Mouse (Mus musculus) activated CD4-positive, CD25-positive, alpha-beta regulatory T cell, adult 4 months (primary cell): ENCODE measurements around the gene Shd. TPM values are rescaled to one million over a fixed set of nuclear protein-coding genes. Genes with fewer than 3 reads are reported as not detected.

ENCODE experiments used
- ATAC-seq: one replicate; pipeline ENCODE4 v1.8.0; 2017
- polyA plus RNA-seq, 2 experiments: library from polyadenylated mRNA; unstranded; fragments of 100-300 nt; shearing (Covaris generic); gene quantifications; one replicate each; pipeline ENCODE4 v1.2.1; 2017

Shd gene
- polyA plus RNA-seq, 2 experiments from 2014 or later: not detected

DNA sequence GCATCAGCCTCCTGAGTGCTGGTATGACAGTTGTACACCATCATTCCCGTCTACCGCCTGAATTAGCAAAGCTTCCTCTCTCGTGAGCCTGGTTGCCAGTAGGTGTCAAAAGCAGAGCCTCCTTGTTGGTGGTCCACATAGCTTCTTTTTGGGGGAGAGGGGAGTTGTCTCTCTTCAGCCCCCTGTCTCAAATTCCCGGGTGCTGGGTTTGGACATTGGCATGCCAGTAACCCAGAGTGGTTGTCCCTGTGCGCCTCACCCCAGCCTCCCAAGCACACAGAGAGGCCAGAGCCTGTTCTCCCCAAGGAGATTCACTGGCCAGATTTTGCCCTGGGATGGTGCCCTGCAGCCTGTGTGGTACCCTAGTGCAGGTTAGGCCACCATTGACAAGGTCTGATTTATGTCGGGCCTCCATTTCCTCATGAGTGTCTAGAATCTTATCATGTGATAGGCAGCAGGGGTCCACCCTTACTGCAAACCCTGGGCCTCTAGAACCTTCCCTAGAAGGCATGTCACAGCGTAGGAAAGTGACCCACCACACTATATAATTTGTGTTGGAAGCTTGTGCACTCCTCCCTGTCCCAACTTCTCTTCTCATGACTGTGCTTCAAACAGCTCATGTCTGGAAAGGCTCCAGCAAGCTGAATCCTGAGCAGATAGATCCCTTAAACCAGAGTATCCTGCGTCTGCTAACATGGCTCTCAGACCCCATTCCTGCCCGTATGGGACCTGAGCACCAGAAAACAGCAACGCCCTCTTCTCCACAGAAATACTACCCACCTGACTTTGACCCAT is 10.1 kb upstream of the Shd start:
- ATAC-seq: no peak

- ATAC-seq: no peak
Observed at GRCm38 (mm10) chr17:55960791-55961190, 9.5 kb upstream of the Shd start.

DNA sequence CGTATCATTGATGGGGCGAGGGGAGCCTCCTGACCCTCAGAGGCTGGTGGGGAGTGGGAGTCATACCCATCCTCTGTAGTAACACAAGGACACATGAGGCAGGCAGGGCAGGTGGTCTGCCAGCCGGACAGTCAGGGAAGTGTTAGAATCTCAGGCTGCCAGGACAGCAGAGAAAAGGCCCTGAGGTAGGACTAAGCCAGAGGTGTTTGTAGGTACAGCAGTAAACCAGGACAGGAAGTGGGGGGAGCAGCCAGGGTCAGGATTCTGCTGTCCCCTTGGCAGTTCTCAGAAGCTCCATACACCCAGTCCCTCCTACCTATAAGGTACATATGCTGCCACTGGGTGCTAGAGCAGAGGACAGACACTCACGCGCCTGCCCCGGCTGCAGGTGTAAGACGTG is 8.6 kb upstream of the Shd start:
- ATAC-seq: no peak

GRCm38 (mm10) chr17:55963171-55963570 is 7.1 kb upstream of the Shd start:
- ATAC-seq: no peak

DNA sequence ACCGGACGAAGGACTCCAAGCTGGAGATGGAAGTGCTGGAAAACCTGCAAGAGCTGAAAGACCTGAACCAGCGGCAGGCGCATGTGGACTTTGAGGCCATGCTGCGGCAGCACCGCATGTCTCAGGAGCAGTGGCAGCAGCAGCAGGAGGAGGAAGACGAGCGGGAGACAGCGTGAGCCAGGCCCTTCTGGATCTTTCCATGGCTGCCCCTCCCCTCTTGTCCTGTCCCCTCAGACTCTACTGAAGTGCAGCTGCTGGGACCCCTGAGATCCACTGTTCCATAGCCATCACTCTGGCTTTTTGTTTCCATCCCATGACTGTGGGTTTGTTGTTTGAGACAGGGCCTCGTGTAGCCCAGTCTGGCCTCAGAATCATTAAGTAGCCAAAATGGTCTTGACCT is 5.8 kb upstream of the Shd start:
- ATAC-seq: no peak

GRCm38 (mm10) chr17:55964996-55965395 is 5.3 kb upstream of the Shd start:
- no peak for ATAC-seq

DNA sequence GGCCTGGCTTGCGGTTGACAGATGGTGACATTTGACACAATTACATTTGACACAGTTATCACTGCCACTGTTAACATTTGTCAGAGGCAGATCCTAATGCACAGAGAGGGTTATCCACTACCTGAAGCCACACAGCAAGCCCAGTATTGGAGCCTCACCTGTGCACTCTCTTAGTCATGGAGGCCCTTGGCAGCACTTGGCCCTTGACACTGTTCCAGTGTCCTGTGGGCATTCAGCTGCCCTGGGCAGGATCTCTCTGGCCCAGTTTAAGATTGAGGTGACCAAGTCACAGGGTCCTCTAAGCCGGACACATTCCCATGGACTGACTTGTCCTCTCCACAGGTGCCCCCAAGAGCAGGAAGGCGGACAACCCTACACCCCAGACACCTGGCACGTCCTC is 3.1 kb upstream of the Shd start:
- ATAC-seq: no peak

- no peak for ATAC-seq
Observed at GRCm38 (mm10) chr17:55968210-55968609, 2.1 kb upstream of the Shd start.

DNA sequence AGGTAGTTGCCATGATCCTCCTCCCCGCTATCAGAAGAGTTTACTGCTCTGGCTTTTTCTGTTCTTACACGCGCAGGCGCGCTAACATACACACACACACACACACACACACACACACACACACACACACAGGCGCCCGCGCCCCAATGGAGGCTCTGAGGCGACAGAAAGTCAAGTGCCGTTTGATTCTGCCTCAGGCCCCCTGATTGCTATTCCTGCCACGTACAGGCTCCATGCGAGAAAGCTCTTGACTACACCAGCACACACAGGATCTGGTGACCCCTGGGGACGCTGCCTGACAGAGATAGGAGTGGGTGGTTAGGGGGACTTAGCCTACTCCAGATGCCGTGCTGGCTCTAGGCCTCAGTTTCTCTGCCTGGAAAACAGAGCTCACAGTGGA is 707 bp upstream of the Shd start:
- ATAC-seq: no peak

DNA sequence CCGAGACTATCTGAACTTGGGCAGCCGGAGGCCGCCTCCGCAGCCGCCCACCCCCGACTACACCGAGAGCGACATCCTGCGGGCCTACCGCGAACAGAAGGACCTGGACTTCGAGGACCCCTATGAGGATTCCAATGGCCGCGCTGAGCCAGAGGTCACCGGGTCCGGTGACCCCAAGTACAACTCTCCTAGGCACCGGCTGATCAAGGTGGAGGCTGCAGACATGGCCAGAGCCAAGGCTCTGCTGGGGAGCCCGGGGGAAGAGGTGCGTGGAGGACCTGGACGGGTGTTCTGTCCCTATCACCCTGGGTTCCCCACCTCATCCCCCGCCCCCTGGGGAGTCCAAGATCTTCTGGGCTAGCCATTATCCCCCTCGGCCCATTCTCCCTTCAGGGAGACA is 1.2 kb downstream of the Shd start:
- no peak for ATAC-seq

DNA sequence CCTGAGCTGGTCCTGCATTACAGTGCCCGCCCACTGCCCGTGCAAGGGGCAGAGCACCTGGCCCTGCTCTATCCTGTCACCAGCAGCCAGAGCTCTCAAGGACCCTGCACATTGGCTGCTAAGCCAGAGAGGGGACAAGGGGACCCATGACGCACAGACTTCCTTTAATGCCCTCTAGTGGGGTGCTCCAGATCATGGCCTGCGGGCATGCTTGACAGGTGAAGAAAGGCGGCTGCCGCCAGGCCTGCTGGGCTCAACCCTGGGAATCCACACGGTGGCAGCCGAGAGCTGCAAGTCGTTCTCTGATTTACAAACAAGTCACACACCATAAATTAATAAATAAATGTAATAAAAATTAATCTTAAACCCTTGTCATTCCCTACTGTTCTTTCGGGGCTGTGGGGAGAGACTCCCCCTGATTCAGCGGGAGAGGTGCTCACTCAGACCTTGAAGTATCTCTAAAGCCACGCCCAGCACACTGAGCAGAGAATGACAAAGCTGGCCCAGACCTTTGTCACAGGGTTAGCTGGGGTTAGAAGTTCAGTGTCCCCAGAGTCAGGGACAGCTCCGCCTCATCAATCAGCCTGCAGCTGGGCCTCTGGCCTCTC is 6.1 kb downstream of the Shd start:
- ATAC-seq: peak; percentile 78

- ATAC-seq: no peak
Observed at GRCm38 (mm10) chr17:55977301-55977700, 7.0 kb downstream of the Shd start.

DNA sequence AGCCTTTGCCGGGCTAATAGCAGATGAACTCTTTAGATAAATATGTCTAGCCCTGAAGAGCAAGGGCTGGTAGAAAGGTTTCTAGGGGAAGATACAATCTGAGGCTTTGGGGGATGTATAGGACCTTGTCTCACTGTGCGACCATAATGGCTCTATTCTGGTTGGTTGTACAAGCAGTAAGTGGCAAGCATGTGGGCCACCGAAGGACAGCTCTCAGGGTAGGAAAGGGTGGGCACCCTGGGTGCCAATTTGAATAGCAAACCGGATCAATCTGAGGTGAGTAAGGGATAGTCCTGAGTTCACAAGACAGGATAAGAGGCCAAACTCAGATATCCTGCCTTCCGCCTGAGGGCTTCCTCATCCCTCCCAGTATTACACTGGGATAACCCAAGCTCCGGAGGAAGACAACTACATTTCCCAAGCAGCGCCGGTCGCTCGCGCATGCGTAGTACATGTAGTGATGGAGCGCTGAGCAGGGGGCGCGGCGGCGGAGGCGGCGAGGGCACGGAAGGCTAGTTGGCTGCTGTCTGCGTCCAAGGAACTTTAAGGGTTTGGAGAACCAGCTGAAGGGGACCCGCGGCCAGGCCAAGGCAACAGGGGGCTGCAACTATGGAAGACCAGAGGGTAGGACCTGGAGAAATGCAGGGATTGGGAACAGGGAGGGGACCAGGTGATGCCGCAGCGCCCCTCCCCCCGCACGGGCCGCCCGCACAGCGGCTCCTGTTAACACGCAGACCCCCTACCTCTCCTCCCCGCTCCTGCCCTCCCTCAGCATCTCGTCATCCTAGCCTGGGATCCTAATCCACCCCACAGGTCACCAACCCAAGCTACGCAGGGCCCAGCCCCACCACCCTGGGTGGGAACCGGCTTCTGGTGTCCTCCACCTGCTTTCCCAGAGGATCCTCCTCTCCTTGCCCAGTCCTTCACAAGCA is 16.0 kb downstream of the Shd start, which contains the start of gene Fsd1:
TSS of gene Fsd1 (plus strand) at position 480 of the 932 bp plus-strand sequence.
- no peak for ATAC-seq

GRCm38 (mm10) chr17:55990278-55990898 is 20.1 kb downstream of the Shd start:
- ATAC-seq: no peak

DNA sequence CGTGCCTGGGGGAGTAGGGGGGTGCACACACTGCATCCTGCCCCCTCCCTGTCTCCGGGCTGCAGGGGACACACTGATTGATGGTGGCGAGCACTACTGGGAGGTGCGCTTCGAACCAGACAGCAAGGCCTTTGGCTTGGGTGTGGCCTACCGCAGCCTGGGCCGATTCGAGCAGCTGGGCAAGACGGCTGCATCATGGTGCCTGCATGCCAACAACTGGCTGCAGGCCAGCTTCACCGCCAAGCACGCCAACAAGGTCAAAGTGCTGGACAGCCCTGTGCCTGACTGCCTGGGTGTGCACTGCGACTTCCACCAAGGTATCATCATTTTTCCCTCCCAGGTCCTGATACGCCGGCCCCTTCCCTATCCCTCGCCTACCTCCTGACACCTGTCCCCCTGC is 25.7 kb downstream of the Shd start:
- no peak for ATAC-seq

DNA sequence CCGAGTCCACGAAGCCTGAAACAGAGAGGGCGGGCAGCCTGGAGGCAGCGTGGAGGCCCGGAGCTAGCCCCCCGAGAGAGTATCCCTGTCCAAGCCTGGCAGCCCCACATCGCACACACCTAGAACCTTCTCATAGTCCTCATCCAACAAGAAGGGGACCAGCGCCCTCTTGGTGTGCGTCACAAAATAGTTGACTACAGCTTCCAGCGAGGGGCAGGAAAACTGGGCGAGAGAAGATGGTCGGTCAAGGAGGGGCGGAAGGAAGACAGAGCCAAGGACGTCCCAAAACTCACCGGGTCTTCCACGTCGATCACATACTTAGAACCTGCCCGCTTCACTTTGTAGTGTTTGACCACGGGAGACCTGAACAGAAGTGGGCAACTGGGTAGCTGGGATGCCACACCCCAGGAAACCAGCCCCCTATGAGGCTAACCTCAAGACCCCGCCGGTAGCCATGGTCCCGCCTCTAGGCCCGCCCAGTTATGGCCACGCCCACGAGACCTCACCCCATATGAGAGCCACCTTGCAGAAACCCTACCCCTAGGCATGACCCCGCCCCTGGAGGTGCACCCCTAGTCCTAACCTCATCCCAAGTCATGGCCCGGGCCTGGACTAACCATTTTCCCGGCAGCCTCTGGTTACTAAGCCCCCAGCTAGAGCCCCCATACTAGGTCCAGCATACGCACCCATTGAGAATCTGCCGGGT is 29.7 kb downstream of the Shd start:
- ATAC-seq: no peak

DNA sequence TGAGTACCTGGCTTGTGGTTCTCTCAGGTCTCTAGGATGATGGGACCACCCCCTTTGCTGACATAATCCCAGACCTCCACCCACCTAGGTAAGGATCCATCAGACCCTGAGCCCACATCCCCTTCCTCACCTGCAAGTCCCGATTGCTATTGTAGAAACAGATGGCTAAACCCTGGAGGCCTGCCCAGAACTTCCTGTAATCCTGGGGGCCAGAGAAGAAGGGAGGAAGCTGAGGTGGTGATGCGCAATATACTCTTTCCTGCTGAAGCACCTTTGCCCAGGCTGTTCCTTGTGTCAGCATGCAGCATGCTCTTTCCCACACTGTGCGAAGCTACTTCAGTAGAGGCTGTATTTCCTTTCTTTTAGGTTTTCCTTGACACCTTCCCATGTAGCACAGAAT is 32.7 kb downstream of the Shd start:
- no peak for ATAC-seq

DNA sequence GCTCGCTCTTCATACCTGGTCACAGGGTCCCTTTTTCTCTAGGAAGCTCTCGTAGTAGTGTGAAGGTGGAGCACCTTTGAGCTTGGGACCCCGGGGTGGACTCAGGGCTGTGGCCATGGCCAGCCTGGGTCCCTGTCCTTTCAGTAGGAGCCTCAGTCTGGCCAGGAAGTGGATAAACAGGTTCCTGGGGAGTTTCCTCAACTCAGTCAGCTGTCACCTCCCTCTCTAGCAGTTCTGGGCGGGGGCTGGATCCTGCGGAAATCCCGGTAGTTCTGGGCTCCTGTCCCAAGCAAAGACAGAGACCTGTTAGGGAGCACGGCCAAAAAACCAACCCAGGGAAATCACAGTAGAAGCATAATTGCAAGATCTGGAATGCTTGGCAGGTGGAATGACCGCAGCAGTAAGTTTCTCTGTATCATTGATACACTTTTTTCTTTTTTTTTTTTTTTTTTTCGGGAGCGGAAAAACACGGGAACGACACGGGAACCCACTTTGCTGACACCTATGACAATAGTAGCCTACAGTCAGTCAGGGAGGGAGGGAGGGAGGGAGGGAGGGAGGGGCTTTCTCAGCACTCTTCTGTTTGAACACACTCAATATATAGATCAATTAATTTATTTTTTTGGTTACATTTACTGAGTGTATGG is 35.3 kb downstream of the Shd start, which contains the start of the genes Stap2 and Mpnd:
TSS of gene Stap2 (minus strand) at position 170 of the 647 bp plus-strand sequence.
TSS of gene Mpnd (plus strand) at position 297 of the 647 bp plus-strand sequence.
- no peak for ATAC-seq

DNA sequence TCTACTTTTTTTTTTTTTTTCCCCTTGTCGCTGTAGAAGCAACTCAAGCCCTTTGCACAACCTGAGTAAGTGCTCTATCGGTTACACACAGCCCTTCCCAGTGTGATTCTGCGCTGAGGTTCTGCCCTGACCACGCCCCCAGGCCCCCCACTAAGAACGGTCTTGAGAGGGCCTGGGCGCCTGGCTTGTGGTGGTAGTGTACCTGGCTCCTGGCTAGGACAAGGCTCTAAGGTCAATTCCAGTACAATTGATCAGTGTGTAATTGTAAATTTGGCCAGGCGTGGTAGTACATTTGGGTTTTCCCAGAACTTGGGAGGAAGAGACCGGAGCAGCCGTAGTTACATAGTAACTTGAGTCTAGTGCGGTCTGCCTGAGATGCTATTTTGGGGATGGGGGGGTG is 36.7 kb downstream of the Shd start:
- no peak for ATAC-seq

GRCm38 (mm10) chr17:56007444-56008355 is 37.4 kb downstream of the Shd start:
- ATAC-seq: no peak
